Mouse (Mus musculus) liver, embryonic 14.5 days (tissue): ENCODE data around the gene Galr2.

Source experiments
- CTCF ChIP-seq: IDR thresholded peaks from 2 replicates; pipeline ENCODE4 v1.5.1; 2016; ENCODE audit warnings: antibody characterized with exemption, low read depth, control low read depth
- EP300 ChIP-seq: IDR thresholded peaks from 2 replicates; pipeline ENCODE4 v1.6.1; 2016; ENCODE audit warnings: antibody characterized with exemption, low read depth

- TF ChIP-seq EP300, result no peak
- TF ChIP-seq CTCF, result no peak
Measured at GRCm38 (mm10) chr11:116293538-116294137, 12.9 kb downstream of the Galr2 start.
